Mouse (Mus musculus): Measurements from ENCODE around the gene Mafb.
A peak's percentile ranks its signal among the peaks of the same experiment; 100 is the strongest.

The Mafb gene

GRCm38 (mm10) chr2:160327167-160327566 lies 39.7 kb downstream of the Mafb start:
- peak in 1 of 2 experiments; percentile 13 for DNase-seq (ENCODE audit: low spot score in 2 of 2)

GRCm38 (mm10) chr2:160325105-160325644 lies 41.7 kb downstream of the Mafb start:
- no peak for DNase-seq (ENCODE audit: low spot score in 2 of 2)

- DNase-seq (ENCODE audit: low spot score in 2 of 2) = no peak
These were observed 45.0 kb downstream of the Mafb start for GRCm38 (mm10) chr2:160321829-160322228.

GRCm38 (mm10) chr2:160318255-160318654 lies 48.6 kb downstream of the Mafb start:
- DNase-seq (ENCODE audit: low spot score in 2 of 2) = no peak

Measured in spleen, postnatal 14 days (tissue).